Mouse (Mus musculus) embryonic facial prominence, embryonic 14.5 days (tissue): ENCODE data around the gene Tanc1. TPM values are rescaled to one million over a fixed set of nuclear protein-coding genes. Genes with fewer than 3 reads are reported as not detected.
A peak's percentile ranks its signal among the peaks of the same experiment; 100 is the strongest.

ENCODE experiments used
- ATAC-seq: fragments of 200-750 bp; cut with Nextera tagmentation; 2 replicates; pipeline ENCODE4 v1.8.0; 2017; ENCODE audit warnings: low read depth, moderate number of reproducible peaks, moderate TSS enrichment
- DNase-seq: peaks from one replicate; pipeline ENCODE4 v3.0.0-alpha.2; 2015; ENCODE audit warnings: low spot score
- H3K27ac ChIP-seq: fragments of 300-500 bp; sonication (generic); replicated peaks from 2 replicates; pipeline ENCODE4 v1.5.1; 2014; ENCODE audit warnings: low read depth, mild to moderate bottlenecking, low read length, moderate library complexity
- H3K27me3 ChIP-seq: fragments of 300-500 bp; sonication (generic); replicated peaks from 2 replicates; pipeline ENCODE4 v1.6.1; 2014; ENCODE audit warnings: low read length; ENCODE audit not compliant: control insufficient read depth, insufficient read depth
- H3K36me3 ChIP-seq: fragments of 300-500 bp; sonication (generic); 2 replicates; pipeline ENCODE4 v1.6.1; 2014; ENCODE audit warnings: low read length, mixed read lengths; ENCODE audit not compliant: control insufficient read depth, insufficient read depth
- H3K4me1 ChIP-seq: fragments of 300-500 bp; sonication (generic); 2 replicates; pipeline ENCODE4 v1.6.1; 2014; ENCODE audit warnings: antibody characterized with exemption, low read length; ENCODE audit not compliant: control insufficient read depth, insufficient read depth
- H3K4me2 ChIP-seq: fragments of 300-500 bp; sonication (generic); 2 replicates; pipeline ENCODE4 v1.6.1; 2014; ENCODE audit warnings: low read depth, mild to moderate bottlenecking, low read length, moderate library complexity, mixed read lengths
- H3K4me3 ChIP-seq: fragments of 300-500 bp; sonication (generic); 2 replicates; pipeline ENCODE4 v1.5.1; 2014; ENCODE audit warnings: low read depth, mild to moderate bottlenecking, low read length
- H3K9ac ChIP-seq: fragments of 300-500 bp; sonication (generic); 2 replicates; pipeline ENCODE4 v1.6.1; 2014; ENCODE audit warnings: low read depth, mild to moderate bottlenecking, low read length, moderate library complexity, mixed read lengths
- H3K9me3 ChIP-seq: fragments of 300-500 bp; sonication (generic); 2 replicates; pipeline ENCODE4 v1.6.1; 2016; ENCODE audit warnings: low read length; ENCODE audit not compliant: control insufficient read depth
- WGBS: fragments of 180-500 bp; shearing (Covaris S2); extraction: QIAGEN DNeasy Blood & Tissue Kit; methylation state at CpG from one replicate; pipeline ENCODE4 v1.1.7; 2014; 5-methylcytosine and 5-hydroxymethylcytosine counted together
- polyA plus RNA-seq: library from polyadenylated mRNA; unstranded; fragments of >200 nt; fragmentation: Nextera tagmentation; extraction: Ambion mirVana; gene quantifications from 2 replicates; pipeline ENCODE4 v1.2.1, GENCODE M21; 2014

The Tanc1 gene
- polyA plus RNA-seq, 1 experiment from 2014 or later = 24.8 TPM

DNA sequence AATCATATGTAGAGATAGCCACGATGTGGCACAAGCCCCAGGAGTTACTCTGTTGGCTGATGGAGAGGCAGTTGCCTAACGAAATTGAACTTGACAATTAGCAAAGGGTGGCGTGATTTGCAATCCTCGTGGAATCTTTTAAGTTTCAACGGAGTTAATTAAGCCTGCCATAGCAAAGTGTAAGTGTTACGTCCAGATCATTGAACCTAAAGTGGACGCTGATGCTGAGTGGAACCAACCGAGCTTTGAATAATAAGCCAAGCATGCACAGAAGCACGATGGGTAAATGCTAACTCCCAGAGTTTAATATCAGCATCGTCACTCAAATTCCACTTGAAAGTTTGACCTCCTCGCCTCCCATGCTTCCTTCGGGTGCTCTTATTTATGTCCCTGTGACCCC, 149.3 kb downstream of the Tanc1 start:
- Histone ChIP-seq H3K4me2 (no peak overlapping the region), H3K4me1 (peaks cover 27% of the 10 kb centered on the region), H3K27me3 (no peaks in the 10 kb centered on the region), H3K9me3 (no peaks in the 10 kb centered on the region), H3K9ac (no peak overlapping the region), H3K4me3 (no peak overlapping the region), H3K27ac (no peak overlapping the region), H3K36me3 (no peaks in the 10 kb centered on the region)
- ATAC-seq (no peak), DNase-seq (no peak)
- 79% methylated on average over 12 of the region's 12 CpGs for WGBS

DNA sequence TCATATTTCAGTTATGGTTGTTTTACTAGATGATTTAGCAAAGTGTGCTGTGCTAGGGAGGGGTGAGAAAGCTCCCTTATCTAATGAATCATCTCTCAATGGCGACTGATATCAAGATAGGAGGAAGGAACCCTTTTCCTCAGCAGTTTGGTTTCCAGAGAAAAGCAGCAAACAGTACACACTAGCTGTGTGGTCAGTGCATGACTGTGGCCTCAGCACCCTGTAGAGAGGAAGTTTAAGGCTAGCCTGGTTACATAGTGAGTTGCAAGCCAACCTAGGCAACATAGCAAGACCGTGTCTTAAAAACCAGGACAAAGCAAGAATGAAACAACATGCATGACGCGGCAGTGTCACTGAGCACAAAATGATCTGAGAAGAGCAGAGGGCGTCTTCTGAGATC, 150.4 kb downstream of the Tanc1 start:
- no peaks in the 10 kb centered on the region for H3K27me3 ChIP-seq
- H3K4me2 ChIP-seq = no peak overlapping the region
- WGBS = 91% methylated on average over 5 of the region's 5 CpGs
- no peak for ATAC-seq
- H3K27ac ChIP-seq = no peak overlapping the region
- H3K36me3 ChIP-seq = no peaks in the 10 kb centered on the region
- no peak overlapping the region for H3K9ac ChIP-seq
- H3K4me3 ChIP-seq = no peak overlapping the region
- H3K9me3 ChIP-seq = no peaks in the 10 kb centered on the region
- no peak for DNase-seq
- peaks cover 22% of the 10 kb centered on the region for H3K4me1 ChIP-seq

DNA sequence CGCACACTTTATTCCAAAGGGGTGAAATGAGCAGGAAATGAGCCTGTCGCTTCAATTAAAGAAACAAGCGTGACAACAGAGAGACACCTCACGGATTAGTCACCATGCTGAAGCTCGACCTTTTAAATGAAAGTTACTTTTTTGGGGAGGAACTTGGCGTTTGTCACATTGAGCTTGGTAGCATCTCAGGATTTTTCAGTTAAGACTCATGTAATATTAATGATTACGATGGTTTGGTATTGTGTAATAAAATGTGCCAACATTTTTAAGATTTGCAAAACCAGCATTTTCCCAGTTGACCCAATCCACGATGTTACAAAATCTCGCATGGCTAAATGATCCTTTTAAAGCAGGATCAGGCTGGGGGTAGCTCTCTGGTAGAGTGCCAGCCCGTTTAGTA, 153.8 kb downstream of the Tanc1 start:
- 60% methylated on average over 10 of the region's 10 CpGs for WGBS
- Histone ChIP-seq H3K27me3 (no peaks in the 10 kb centered on the region), H3K9me3 (no peaks in the 10 kb centered on the region), H3K36me3 (no peaks in the 10 kb centered on the region), H3K4me1 (peaks cover 34% of the 10 kb centered on the region), H3K4me2 (no peak overlapping the region), H3K4me3 (no peak overlapping the region), H3K9ac (no peak overlapping the region), H3K27ac (no peak overlapping the region)
- no peak for ATAC-seq
- DNase-seq = no peak

DNA sequence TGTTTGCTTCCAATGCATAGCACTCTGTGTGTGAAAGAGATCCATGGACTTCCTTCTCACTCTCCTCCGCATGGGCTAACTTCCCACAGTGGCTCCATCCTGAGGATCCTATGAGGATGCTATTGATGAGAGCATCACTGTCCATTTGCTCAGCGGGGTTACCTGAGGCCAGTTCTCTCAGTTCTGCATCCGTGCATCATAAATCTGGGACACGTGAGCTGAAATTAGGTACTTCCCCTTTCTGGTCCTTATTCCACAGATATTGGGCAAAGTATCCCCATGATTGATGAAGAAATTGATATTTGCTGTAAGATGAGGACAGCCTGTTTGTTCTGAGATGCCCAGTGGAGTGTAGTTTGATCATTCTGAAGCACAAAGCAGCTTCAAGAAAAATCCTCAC, 156.1 kb downstream of the Tanc1 start:
- H3K9me3 ChIP-seq = no peaks in the 10 kb centered on the region
- H3K27ac ChIP-seq = 0 out of 2 replicates have a peak overlapping the region, but pooled peaks have one; percentile 35
- peaks cover 55% of the 10 kb centered on the region for H3K4me1 ChIP-seq
- no peaks in the 10 kb centered on the region for H3K27me3 ChIP-seq
- H3K9ac ChIP-seq = no peak overlapping the region
- 88% methylated on average over 4 of the region's 4 CpGs for WGBS
- H3K4me2 ChIP-seq = no peak overlapping the region
- ATAC-seq = no peak
- DNase-seq = no peak
- H3K36me3 ChIP-seq = no peaks in the 10 kb centered on the region
- H3K4me3 ChIP-seq = no peak overlapping the region

DNA sequence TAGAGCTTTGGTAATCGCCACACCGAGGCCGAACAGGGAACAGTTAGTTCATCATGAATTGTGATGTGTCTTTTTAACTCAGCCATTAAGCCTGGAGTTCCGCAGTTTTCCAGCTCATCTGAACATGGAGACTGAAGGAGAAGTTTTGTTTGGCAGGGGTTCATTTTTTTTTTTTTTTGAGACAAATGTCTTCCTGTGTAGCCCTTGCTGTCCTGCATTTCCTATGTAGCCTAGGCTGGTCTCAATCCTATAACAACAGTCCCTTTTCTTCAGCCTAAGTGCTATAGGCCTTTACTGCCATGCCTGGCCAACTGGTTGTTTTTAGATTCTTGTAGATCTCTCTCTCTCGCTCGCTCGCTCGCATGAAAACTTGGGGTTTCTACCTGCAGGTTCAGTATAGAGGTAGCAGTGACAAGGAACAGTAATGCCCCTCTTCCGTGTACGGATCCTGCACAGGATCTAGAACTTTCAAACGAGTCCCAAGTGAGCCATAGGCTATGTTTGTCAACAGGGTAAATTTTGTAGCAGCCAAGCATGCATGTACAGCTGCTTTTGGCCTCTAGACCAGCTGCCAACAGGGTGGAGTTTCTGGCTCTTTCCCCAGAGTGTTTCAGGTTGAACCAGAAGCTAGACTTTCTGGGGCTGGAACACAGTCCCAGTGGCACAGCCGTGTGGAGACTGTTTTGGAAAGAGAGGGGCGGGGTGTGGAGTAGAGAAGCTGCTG, 157.0 kb downstream of the Tanc1 start:
- Histone ChIP-seq H3K4me1 (peaks cover 55% of the 10 kb centered on the region), H3K27me3 (no peaks in the 10 kb centered on the region), H3K36me3 (no peaks in the 10 kb centered on the region; the same call in 1 of the 2 replicates), H3K9ac (no peak overlapping the region), H3K4me3 (no peak overlapping the region), H3K27ac (peak overlapping the region; percentile 35), H3K4me2 (no peak overlapping the region), H3K9me3 (no peaks in the 10 kb centered on the region)
- 73% methylated on average over 13 of the region's 13 CpGs for WGBS
- DNase-seq (peak; percentile 87), ATAC-seq (peak; percentile 73)

DNA sequence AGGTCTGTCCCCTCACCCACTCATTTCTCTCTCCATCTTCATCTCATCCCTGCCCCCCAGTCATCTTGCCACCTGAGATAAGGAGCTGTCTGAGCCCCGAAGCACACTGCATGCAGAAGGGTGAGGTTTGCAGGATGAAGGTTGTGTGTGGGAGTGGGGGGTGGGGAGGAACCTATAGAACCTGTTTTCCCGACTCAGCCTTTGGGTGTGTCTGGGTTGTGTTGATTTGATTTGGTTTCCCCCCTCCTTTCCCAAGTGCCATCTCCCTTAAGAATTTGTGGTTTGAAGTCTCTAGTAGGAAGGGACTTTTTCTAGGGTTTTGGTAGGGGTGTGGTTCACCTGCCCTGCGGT, 157.5 kb downstream of the Tanc1 start:
- WGBS = 57% methylated on average over 3 of the region's 3 CpGs
- no peaks in the 10 kb centered on the region for H3K9me3 ChIP-seq
- H3K4me2 ChIP-seq = no peak overlapping the region
- no peak overlapping the region for H3K9ac ChIP-seq
- H3K36me3 ChIP-seq = peaks cover 5% of the 10 kb centered on the region; the same call in 1 of the 2 replicates
- no peaks in the 10 kb centered on the region for H3K27me3 ChIP-seq
- no peak overlapping the region for H3K27ac ChIP-seq
- peaks cover 55% of the 10 kb centered on the region for H3K4me1 ChIP-seq
- ATAC-seq = peak; percentile 58
- DNase-seq = peak; percentile 56
- no peak overlapping the region for H3K4me3 ChIP-seq

DNA sequence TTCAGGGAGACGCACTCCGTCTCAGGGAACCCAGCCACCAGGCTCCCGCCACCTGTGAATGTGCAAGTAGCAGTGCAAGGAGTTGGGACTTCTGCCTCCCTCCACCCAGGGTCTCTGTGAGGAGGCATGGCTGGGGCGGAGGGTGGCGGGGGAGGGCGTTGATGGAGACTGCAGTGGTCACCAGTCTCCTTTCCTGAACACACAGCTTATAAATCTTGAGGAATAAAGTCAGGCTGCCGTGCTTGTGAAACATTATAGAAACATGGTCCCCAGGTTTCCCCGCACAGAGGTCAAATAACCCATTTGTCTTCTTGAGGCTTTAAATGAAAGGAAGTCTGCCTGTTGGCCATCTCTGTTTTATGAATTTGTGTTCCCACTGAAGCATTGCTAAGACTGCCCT, 159.9 kb downstream of the Tanc1 start:
- H3K9me3 ChIP-seq = no peaks in the 10 kb centered on the region
- H3K4me3 ChIP-seq = no peak overlapping the region
- no peaks in the 10 kb centered on the region for H3K27me3 ChIP-seq
- peaks cover 48% of the 10 kb centered on the region for H3K4me1 ChIP-seq
- ATAC-seq (no peak), DNase-seq (no peak)
- peaks cover 7% of the 10 kb centered on the region; the same call in 1 of the 2 replicates for H3K36me3 ChIP-seq
- peak overlapping the region; percentile 17; the same call in 1 of the 2 replicates for H3K27ac ChIP-seq
- 62% methylated on average over 8 of the region's 8 CpGs for WGBS
- H3K9ac ChIP-seq = no peak overlapping the region
- 0 out of 2 replicates have a peak overlapping the region, but pooled peaks have one; percentile 14 for H3K4me2 ChIP-seq

DNA sequence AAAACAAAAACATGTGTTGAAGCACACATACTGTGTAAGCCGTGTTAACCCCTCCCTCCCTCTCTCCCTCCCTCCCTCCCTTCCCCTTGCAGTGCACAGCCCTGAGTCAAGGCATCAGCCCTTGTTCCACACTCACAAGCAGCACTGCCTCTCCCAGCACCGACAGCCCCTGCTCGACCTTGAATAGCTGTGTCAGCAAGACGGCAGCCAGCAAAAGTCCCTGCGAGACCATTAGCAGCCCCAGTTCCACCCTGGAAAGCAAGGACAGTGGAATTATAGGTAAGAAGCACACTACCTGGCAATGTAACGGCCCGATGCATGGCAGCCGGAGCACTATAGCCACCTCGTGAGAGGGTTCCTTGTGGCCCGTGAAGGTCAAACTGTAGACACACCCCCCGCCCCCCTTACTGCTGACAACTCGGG, 160.4 kb downstream of the Tanc1 start:
- Histone ChIP-seq H3K4me3 (no peak overlapping the region), H3K36me3 (peaks cover 7% of the 10 kb centered on the region; the same call in 1 of the 2 replicates), H3K27me3 (no peaks in the 10 kb centered on the region), H3K9ac (no peak overlapping the region), H3K9me3 (no peaks in the 10 kb centered on the region), H3K27ac (0 out of 2 replicates have a peak overlapping the region, but pooled peaks have one; percentile 17), H3K4me1 (peaks cover 51% of the 10 kb centered on the region), H3K4me2 (peak overlapping the region; percentile 35)
- WGBS = 29% methylated on average over 12 of the region's 12 CpGs
- ATAC-seq (peak; percentile 54; the same call in 1 of the 2 replicates), DNase-seq (peak; percentile 78)

DNA sequence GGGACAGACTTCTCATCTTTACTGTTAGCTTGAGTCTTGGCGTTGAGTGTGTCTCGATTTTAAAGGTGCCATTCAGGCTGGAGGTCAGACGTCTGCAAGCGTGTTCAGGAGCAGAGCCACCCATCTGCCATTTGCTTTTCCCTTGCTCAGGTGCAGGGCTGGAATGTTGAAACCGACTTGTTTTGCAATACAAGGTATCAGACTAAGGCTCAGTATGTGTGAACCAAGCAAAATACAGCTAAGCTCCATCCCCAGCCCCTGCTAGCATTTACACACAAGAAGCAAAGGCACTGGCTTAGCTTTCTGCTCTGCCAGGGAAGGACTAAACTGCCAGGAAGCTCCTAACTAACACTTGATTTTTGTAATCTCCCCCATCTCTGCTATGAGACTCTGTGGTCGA, 162.5 kb downstream of the Tanc1 start:
- no peak overlapping the region for H3K4me2 ChIP-seq
- H3K9ac ChIP-seq = no peak overlapping the region
- no peaks in the 10 kb centered on the region for H3K9me3 ChIP-seq
- no peak overlapping the region for H3K4me3 ChIP-seq
- DNase-seq = no peak
- peaks cover 13% of the 10 kb centered on the region for H3K36me3 ChIP-seq
- peaks cover 40% of the 10 kb centered on the region for H3K4me1 ChIP-seq
- 88% methylated on average over 6 of the region's 6 CpGs for WGBS
- ATAC-seq = no peak
- no peaks in the 10 kb centered on the region for H3K27me3 ChIP-seq
- H3K27ac ChIP-seq = no peak overlapping the region
